Mouse (Mus musculus) E14TG2a.4 (cell line): ENCODE results near the gene Rpp14.
A peak's percentile ranks its signal among the peaks of the same experiment; 100 is the strongest.

ENCODE experiments used
- H3K27me3 ChIP-seq: 2 replicates; pipeline ENCODE4 v1.6.1; 2014; ENCODE audit warnings: low read length, control low read depth; ENCODE audit not compliant: insufficient read depth
- H3K36me3 ChIP-seq: 2 replicates; pipeline ENCODE4 v1.6.1; 2014; ENCODE audit warnings: low read length, control low read depth; ENCODE audit not compliant: insufficient read depth
- H3K4me1 ChIP-seq: replicated peaks from 2 replicates; pipeline ENCODE4 v1.6.1; 2014; ENCODE audit warnings: low read depth, low read length, control low read depth
- H3K4me3 ChIP-seq: replicated peaks from 2 replicates; pipeline ENCODE4 v1.5.1; 2014; ENCODE audit warnings: mild to moderate bottlenecking, low read length
- H3K9me3 ChIP-seq: 2 replicates; pipeline ENCODE4 v1.6.1; 2014; ENCODE audit warnings: low read length, control low read depth
- CTCF ChIP-seq: conservative IDR thresholded peaks from 2 replicates; pipeline ENCODE4 v1.5.1; 2014; ENCODE audit warnings: low read length
- NANOG ChIP-seq: IDR thresholded peaks from 2 replicates; pipeline ENCODE4 v1.6.1; 2014; ENCODE audit warnings: borderline replicate concordance, low read length, mixed read lengths
- POU5F1 ChIP-seq: IDR thresholded peaks from 2 replicates; pipeline ENCODE4 v1.6.1; 2014; ENCODE audit warnings: low read length, borderline replicate concordance

Rpp14 gene

DNA sequence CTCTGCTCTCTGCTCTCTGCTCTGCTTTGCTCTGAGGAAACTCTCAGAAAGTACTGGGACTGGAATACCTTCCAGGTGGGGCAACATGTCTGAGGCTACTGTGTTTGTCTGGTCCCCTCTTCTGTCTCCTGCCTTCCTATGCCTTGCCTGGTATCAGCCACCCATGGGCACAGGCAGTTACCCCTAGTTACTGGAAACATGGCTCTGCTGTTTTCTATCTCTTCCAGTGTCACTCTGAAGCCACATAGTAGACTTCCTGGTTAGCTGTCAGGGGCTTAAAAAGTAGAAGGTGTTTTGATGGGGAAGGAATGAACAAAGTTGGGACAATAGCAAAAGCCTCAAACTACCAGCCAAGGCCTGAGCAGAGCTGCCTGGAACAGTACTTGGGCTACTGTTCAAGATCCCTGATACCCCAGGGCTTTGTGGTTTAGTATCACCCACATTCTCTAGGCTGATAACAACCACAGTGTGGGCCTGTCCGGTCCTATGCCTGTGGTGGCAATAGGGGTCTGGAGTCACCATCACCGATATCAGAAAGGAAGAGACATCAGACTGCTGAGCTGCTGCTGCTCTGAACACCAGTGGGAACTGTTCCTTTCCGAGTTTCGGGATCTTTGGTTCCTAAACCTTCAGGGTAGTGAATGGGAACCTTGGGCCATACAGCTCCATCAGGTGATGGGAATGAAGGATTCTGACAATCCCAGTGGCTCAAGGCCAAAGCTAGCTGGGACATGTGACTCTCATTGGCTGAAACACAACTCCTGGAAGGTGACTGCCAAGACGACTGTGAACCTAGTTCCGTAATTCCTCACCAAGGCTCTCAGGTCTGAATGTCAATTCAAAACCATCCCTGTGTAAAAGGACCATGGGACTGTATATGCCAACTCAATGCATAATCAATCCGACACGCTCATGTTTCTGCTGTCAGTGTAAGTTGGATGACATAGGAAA is 16.1 kb upstream of the Rpp14 start:
- Histone ChIP-seq H3K27me3 (no peaks in the 10 kb centered on the region), H3K4me3 (no peak overlapping the region), H3K9me3 (no peaks in the 10 kb centered on the region; the same call in 1 of the 2 replicates), H3K36me3 (no peaks in the 10 kb centered on the region), H3K4me1 (peaks cover 34% of the 10 kb centered on the region)
- TF ChIP-seq NANOG (no peak), POU5F1 (no peak), CTCF (no peak)

DNA sequence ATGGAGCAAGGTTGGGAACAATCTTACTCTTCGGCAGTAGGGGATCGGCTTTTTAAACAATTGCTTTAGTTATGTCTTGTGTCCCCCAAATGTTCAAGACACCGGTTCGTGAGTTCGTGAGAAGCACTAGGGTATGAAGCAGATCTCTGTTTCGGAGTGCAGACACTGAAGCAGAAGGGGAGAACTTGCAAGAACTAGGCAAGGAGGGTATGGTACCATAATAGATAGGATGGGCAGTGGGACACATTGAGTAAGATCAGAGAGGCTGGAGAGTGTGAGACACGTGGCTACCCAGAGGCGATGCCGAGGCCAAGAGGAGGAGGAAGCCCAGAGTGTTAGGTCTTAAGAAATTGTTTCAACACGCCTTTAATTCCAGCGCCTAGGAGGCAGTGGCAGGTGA is 551 bp downstream of the Rpp14 start:
- Histone ChIP-seq H3K4me3 (peak overlapping the region; percentile 94), H3K36me3 (peaks cover 37% of the 10 kb centered on the region)

DNA sequence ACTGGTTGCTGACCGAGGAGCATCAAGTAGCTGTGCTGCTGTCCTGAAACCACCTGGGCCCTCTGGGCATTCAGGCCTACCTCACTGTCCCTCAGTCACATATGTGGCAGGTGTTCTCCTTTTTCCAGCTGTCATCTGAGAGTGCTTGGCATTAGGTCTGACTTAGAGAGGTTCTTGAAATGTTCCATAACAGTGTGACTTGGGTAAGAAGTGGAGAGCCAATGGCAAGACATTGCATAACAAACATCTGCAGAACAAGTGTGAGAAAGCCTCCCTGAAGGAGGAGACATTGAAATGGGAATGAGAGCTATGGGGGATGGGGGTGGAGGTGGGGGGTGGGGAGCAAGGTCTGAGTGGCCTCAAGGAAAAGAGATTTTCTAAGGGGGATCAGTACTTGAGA is 2.8 kb downstream of the Rpp14 start:
- H3K36me3 ChIP-seq: peaks cover 58% of the 10 kb centered on the region
- no peak overlapping the region; the same call in 1 of the 2 replicates for H3K4me3 ChIP-seq
- TF ChIP-seq NANOG (no peak), POU5F1 (no peak), CTCF (no peak)
- no peaks in the 10 kb centered on the region for H3K27me3 ChIP-seq
- no peaks in the 10 kb centered on the region for H3K9me3 ChIP-seq
- H3K4me1 ChIP-seq: peaks cover 24% of the 10 kb centered on the region

More for the DNA sequence above, 551 bp downstream of the Rpp14 start:
- Histone ChIP-seq H3K4me1 (peaks cover 24% of the 10 kb centered on the region), H3K27me3 (no peaks in the 10 kb centered on the region), H3K9me3 (peaks cover under 1% of the 10 kb centered on the region; the same call in 1 of the 2 replicates)
- TF ChIP-seq CTCF: no peak

DNA sequence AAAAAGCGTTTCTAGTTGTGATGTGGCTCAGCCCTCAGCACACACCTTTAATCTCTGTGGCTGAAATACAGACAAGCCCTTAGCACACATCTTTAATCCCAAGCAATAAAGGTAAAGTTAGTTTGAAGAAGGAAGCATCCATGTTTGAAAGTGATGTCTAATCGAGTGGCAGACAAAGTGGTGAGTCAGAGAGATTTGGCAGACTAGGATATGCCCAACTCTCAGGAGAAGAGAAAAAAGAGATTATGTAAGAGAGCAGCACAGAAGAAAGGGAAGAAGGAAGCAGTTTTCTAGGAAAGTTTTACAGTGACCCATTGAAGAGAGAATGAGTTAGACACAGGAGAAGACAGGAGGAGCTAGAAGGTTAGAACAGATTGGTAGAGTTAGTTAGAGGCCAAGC is 8.8 kb downstream of the Rpp14 start:
- Histone ChIP-seq H3K4me3 (no peak overlapping the region), H3K27me3 (no peaks in the 10 kb centered on the region), H3K9me3 (no peaks in the 10 kb centered on the region), H3K4me1 (peaks cover 7% of the 10 kb centered on the region; the same call in 1 of the 2 replicates), H3K36me3 (peaks cover 71% of the 10 kb centered on the region)
- TF ChIP-seq POU5F1 (no peak), NANOG (no peak)

GRCm38 (mm10) chr14:8092573-8092972 is 12.4 kb downstream of the Rpp14 start:
- Histone ChIP-seq H3K36me3 (peaks cover 38% of the 10 kb centered on the region), H3K4me3 (no peak overlapping the region), H3K27me3 (no peaks in the 10 kb centered on the region), H3K9me3 (peaks cover 10% of the 10 kb centered on the region), H3K4me1 (peaks cover 14% of the 10 kb centered on the region; the same call in 1 of the 2 replicates)
- TF ChIP-seq CTCF (peak; percentile 25), POU5F1 (no peak), NANOG (no peak)

DNA sequence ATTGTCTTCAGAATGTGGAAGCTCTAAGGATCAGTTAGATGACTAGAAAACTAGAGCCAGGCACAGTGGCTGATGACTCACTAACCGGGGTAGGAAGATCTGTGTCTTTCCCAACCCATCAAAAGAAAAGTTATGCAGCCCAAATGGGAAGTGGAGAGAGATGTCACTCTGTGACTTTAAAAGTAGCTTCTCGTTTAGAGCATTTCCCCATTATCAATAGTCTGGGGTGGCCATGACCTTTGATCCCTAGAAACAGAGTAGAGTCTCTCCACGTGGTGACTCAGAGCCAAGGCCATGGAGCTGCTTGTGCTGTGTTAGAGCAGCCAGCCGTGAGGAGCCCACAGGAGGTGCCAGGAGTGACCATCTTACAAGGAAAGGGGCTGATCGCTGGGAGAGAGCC is 13.3 kb downstream of the Rpp14 start:
- H3K36me3 ChIP-seq: peaks cover 32% of the 10 kb centered on the region
- H3K9me3 ChIP-seq: peaks cover 10% of the 10 kb centered on the region
- no peaks in the 10 kb centered on the region for H3K27me3 ChIP-seq
- H3K4me3 ChIP-seq: no peak overlapping the region
- peaks cover 17% of the 10 kb centered on the region; the same call in 1 of the 2 replicates for H3K4me1 ChIP-seq
- TF ChIP-seq NANOG (no peak), CTCF (no peak), POU5F1 (no peak)

DNA sequence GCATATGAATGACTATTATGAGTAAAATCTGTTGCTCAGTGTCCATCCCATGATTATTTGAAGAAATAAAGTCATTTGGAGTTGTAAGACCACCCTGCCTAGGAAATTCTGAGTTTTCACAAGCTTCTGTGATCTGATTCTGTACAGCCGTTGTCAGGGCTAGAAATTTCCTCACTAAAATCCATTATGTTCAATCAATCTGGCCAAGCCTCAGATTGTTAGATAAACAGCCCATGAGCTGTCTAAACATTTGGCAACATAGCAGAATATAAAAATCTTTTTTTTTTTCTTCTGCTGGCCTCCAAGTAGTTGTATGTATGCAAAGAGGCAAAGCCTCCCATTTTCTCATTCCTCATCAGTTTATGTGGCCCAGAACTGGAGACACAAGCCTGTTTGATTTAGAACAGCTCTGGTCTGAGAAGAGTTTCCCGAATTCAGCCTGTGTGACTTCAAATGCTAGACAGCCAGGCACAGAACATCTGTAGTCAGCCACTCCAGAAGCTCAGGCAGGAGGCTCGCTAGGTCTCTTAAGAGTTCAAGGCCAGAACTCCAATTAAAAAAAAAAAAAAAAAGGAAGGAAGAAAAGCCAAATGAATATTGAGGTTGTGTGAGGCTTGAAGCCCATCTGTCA is 14.9 kb downstream of the Rpp14 start:
- Histone ChIP-seq H3K27me3 (no peaks in the 10 kb centered on the region), H3K4me1 (peaks cover 27% of the 10 kb centered on the region), H3K36me3 (peaks cover 16% of the 10 kb centered on the region), H3K9me3 (peaks cover 10% of the 10 kb centered on the region), H3K4me3 (no peak overlapping the region)
- TF ChIP-seq NANOG (no peak), POU5F1 (no peak), CTCF (no peak)

GRCm38 (mm10) chr14:8095562-8095950 is 15.4 kb downstream of the Rpp14 start:
- Histone ChIP-seq H3K9me3 (peaks cover 10% of the 10 kb centered on the region), H3K4me1 (peaks cover 27% of the 10 kb centered on the region), H3K27me3 (no peaks in the 10 kb centered on the region), H3K4me3 (no peak overlapping the region), H3K36me3 (peaks cover 11% of the 10 kb centered on the region)
- TF ChIP-seq CTCF: no peak
- TF ChIP-seq NANOG: no peak
- TF ChIP-seq POU5F1: no peak
